Mouse (Mus musculus): Measurements from ENCODE around the gene Zfp119b. TPM values are rescaled to one million over a fixed set of nuclear protein-coding genes. Genes with fewer than 3 reads are reported as not detected.
"Not testable (repeated sequence)": the region's sequence is repeated elsewhere in the genome, so short reads cannot be mapped to it uniquely, and the experiment has no call there.

Gene Zfp119b
- polyA plus RNA-seq, 1 experiment from 2014 or later: 3.9 TPM

DNA sequence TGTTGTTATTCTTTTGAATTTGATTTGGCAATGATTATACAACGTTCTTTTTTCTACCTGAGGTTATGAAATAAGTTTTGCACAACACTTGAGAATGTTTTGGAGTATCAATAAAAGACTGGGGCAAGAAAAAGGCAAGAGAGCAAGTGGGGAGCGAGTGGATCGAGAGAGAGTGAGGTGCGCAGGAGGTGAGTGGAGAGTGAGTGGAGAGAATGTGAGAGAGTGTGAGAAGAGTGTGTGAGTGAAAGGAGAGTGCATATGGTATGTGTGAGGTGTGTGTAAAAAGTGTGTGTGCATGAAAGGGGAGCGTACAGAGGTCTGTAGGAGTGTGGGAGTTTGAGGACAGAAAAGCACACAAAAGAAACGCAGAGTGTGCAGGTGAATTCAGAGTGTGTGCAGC, 45.2 kb downstream of the Zfp119b start:
- Histone ChIP-seq H3K36me3 (no peaks in the 10 kb centered on the region), H3K4me1 (no peaks in the 10 kb centered on the region), H3K27ac (no peak overlapping the region), H3K27me3 (ENCODE audit: insufficient read depth, poor library complexity, severe bottlenecking) (no peaks in the 10 kb centered on the region), H3K9me3 (0 out of 2 replicates have a peak, but pooled peaks cover 3% of the 10 kb centered on the region), H3K4me3 (no peak overlapping the region)
- no peak for DNase-seq (ENCODE audit: low spot score)
- WGBS: 69% methylated on average over 6 of the region's 6 CpGs

DNA sequence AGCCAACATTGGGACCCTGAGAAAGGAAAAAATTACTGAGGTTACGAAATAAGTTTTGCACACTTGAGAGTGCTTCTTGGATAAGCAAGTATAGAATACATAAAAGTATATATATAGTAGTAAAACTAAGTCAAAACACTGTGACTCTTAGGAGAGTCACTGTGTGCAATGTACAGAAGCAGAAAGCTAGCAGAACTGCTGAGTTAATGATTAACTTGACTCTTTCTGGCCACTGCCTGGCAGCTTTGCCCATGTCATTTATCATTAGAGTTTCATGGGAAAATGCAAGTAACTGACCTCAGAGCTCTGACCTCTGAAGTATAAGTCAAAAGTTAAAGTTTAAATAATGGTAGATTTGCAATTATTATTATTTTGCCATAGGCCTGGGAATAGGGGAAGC, 45.6 kb downstream of the Zfp119b start:
- WGBS: 81% methylated on average over 1 of the region's 1 CpGs
- Histone ChIP-seq H3K27ac (no peak overlapping the region), H3K27me3 (ENCODE audit: insufficient read depth, poor library complexity, severe bottlenecking) (no peaks in the 10 kb centered on the region), H3K9me3 (0 out of 2 replicates have a peak, but pooled peaks cover 3% of the 10 kb centered on the region), H3K4me3 (no peak overlapping the region), H3K36me3 (no peaks in the 10 kb centered on the region), H3K4me1 (no peaks in the 10 kb centered on the region)
- DNase-seq (ENCODE audit: low spot score): no peak

DNA sequence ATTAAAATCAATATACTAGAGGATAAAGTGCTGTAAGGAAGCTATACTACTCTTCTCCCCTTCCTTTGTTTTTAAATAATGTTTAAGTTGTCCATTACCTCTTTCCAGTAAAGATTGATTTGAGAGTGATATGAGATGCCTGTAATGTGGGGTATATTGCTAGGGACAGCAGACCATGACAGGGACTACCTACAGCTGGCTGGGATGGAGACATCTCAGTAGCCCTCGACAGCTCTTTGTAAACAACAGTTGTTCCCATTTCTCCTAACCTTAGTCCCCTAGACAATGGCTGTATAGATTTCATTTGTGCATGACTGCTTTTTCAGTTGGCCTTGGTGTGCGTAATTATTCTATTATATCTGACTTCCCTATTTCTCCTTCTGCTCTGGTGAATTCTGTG, 46.2 kb downstream of the Zfp119b start:
- H3K9me3 ChIP-seq: peaks cover 8% of the 10 kb centered on the region; the same call in 1 of the 2 replicates
- WGBS: 64% methylated on average over 2 of the region's 2 CpGs
- no peaks in the 10 kb centered on the region for H3K27me3 ChIP-seq (ENCODE audit: insufficient read depth, poor library complexity, severe bottlenecking)
- H3K4me1 ChIP-seq: no peaks in the 10 kb centered on the region
- H3K36me3 ChIP-seq: peaks cover 5% of the 10 kb centered on the region
- DNase-seq (ENCODE audit: low spot score): no peak
- H3K4me3 ChIP-seq: no peak overlapping the region
- H3K27ac ChIP-seq: no peak overlapping the region

DNA sequence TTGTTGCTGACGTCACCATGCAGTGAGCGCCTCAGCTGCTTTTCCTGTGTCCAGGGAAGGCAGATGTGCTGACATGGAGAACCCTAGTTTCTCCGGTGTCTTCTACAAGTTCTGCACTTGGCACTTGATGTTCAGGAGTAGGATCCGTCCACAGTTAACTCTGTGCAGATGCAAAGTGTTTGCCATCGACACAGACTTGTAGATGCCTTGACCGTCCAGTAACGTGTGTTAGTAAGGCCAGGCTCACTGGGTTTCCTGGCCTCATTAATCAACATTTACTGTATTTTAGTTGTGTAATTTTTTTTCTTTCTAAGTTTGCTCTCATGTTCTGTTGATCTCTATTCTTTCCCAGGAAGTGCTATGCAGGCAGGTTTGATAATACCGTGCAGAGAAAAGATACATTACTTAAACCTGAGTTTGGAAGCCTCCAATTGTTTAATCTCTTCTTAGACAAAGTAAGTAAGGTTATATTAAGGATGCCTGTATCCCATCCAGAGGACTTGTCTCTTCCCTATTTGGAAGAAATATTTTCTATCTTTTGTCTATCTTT, 56.8 kb downstream of the Zfp119b start:
- Histone ChIP-seq H3K36me3 (peaks cover 16% of the 10 kb centered on the region), H3K27ac (peak overlapping the region; percentile 74; the same call in 1 of the 2 replicates), H3K4me3 (peak overlapping the region; percentile 57)
- 16% methylated on average over 6 of the region's 8 CpGs for WGBS
- DNase-seq (ENCODE audit: low spot score); H3K9me3 ChIP-seq; H3K27me3 ChIP-seq (ENCODE audit: insufficient read depth, poor library complexity, severe bottlenecking); H3K4me1 ChIP-seq: not testable (repeated sequence)

Other genes with a start within 250 kb of the Zfp119b start
- gene Pot1b, start 236.9 kb downstream of the Zfp119b start, polyA plus RNA-seq (2016; fragmentation: Nextera tagmentation; extraction: Ambion mirVana): 6.0 and 8.4 TPM in 2 replicates
- gene Adgre4, start 199.5 kb downstream of the Zfp119b start, polyA plus RNA-seq (2016; fragmentation: Nextera tagmentation; extraction: Ambion mirVana): 0.05 TPM in 1 of 2 replicates, not detected in the other
- gene Zfp119a, start 70.6 kb downstream of the Zfp119b start, polyA plus RNA-seq (2016; fragmentation: Nextera tagmentation; extraction: Ambion mirVana): 5.9 and 6.9 TPM in 2 replicates
- gene Zfp959, start 57.4 kb downstream of the Zfp119b start, polyA plus RNA-seq (2016; fragmentation: Nextera tagmentation; extraction: Ambion mirVana): 8.2 and 11.0 TPM in 2 replicates
- 0.25 and 0.72 TPM in 2 replicates for gene Ebi3, start 3.1 kb upstream of the Zfp119b start, polyA plus RNA-seq (2016; fragmentation: Nextera tagmentation; extraction: Ambion mirVana)
- gene Yju2, start 9.6 kb upstream of the Zfp119b start, polyA plus RNA-seq (2016; fragmentation: Nextera tagmentation; extraction: Ambion mirVana): 20.9 and 24.4 TPM in 2 replicates
- 11.3 and 15.2 TPM in 2 replicates for gene Shd, start 21.0 kb upstream of the Zfp119b start, polyA plus RNA-seq (2016; fragmentation: Nextera tagmentation; extraction: Ambion mirVana)
- 8.4 and 23.2 TPM in 2 replicates for gene Fsd1, start 37.0 kb upstream of the Zfp119b start, polyA plus RNA-seq (2016; fragmentation: Nextera tagmentation; extraction: Ambion mirVana)
- 7.7 and 8.0 TPM in 2 replicates for gene Stap2, start 56.1 kb upstream of the Zfp119b start, polyA plus RNA-seq (2016; fragmentation: Nextera tagmentation; extraction: Ambion mirVana)
- gene Mpnd, start 56.2 kb upstream of the Zfp119b start, polyA plus RNA-seq (2016; fragmentation: Nextera tagmentation; extraction: Ambion mirVana): 69.5 and 111 TPM in 2 replicates
- 117 and 155 TPM in 2 replicates for gene Sh3gl1, start 87.1 kb upstream of the Zfp119b start, polyA plus RNA-seq (2016; fragmentation: Nextera tagmentation; extraction: Ambion mirVana)
- 24.0 and 30.0 TPM in 2 replicates for gene Chaf1a, start 90.9 kb upstream of the Zfp119b start, polyA plus RNA-seq (2016; fragmentation: Nextera tagmentation; extraction: Ambion mirVana)
- 33.1 and 34.3 TPM in 2 replicates for gene Ubxn6, start 125.5 kb upstream of the Zfp119b start, polyA plus RNA-seq (2016; fragmentation: Nextera tagmentation; extraction: Ambion mirVana)
- 121 and 139 TPM in 2 replicates for gene Hdgfl2, start 130.1 kb upstream of the Zfp119b start, polyA plus RNA-seq (2016; fragmentation: Nextera tagmentation; extraction: Ambion mirVana)
- 0.05 and 0.08 TPM in 2 replicates for gene Plin4, start 160.3 kb upstream of the Zfp119b start, polyA plus RNA-seq (2016; fragmentation: Nextera tagmentation; extraction: Ambion mirVana)
- gene Plin5, start 168.1 kb upstream of the Zfp119b start, polyA plus RNA-seq (2016; fragmentation: Nextera tagmentation; extraction: Ambion mirVana): 0.18 and 0.46 TPM in 2 replicates
- not detected in 2 replicates for gene Lrg1, start 172.5 kb upstream of the Zfp119b start, polyA plus RNA-seq (2016; fragmentation: Nextera tagmentation; extraction: Ambion mirVana)
- gene Sema6b, start 190.8 kb upstream of the Zfp119b start, polyA plus RNA-seq (2016; fragmentation: Nextera tagmentation; extraction: Ambion mirVana): 0.36 and 1.0 TPM in 2 replicates
- 5.5 and 6.0 TPM in 2 replicates for gene Tnfaip8l1, start 213.0 kb upstream of the Zfp119b start, polyA plus RNA-seq (2016; fragmentation: Nextera tagmentation; extraction: Ambion mirVana)
- 94.2 and 106 TPM in 2 replicates for gene Mydgf, start 234.4 kb upstream of the Zfp119b start, polyA plus RNA-seq (2016; fragmentation: Nextera tagmentation; extraction: Ambion mirVana)